Mouse (Mus musculus): ENCODE measurements around the gene Gm17174.
"Not testable (repeated sequence)": the region's sequence is repeated elsewhere in the genome, so short reads cannot be mapped to it uniquely, and the experiment has no call there.

Gene Gm17174

GRCm38 (mm10) chr14:51592039-51592438 is at the start of gene Gm17174:
Gene Gm17174, minus strand, starts transcription at chr14:51592139.
- DNase-seq (ENCODE audit: low read depth, low spot score) = not testable (repeated sequence)

DNA sequence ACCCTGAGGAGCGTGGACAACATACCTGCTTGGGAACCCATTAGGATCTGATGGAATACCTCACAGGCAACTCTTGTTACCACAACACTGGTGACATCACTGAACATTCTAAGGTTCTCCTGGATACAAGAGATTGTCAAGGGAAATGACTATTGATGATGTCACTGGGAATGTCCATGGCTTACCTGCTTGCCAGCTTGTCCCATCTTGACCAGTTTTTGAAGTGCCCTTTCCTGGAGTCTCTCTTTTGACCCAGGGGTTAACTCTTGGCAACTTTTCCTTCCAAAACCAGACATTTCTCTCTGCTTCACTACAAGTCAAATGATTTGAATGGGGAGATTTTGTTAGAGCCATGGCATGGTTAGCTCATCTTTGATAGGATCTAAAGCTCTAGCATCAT is 43.6 kb upstream of the Gm17174 start, which contains the start of gene Gm4181:
Gene Gm4181 (minus strand): TSS at position 101 of the 400 bp plus-strand sequence.
- not testable (repeated sequence) for DNase-seq (ENCODE audit: low read depth, low spot score)

GRCm38 (mm10) chr14:51632426-51632825 is 40.5 kb upstream of the Gm17174 start:
- DNase-seq (ENCODE audit: low read depth, low spot score) = not testable (repeated sequence)

DNA sequence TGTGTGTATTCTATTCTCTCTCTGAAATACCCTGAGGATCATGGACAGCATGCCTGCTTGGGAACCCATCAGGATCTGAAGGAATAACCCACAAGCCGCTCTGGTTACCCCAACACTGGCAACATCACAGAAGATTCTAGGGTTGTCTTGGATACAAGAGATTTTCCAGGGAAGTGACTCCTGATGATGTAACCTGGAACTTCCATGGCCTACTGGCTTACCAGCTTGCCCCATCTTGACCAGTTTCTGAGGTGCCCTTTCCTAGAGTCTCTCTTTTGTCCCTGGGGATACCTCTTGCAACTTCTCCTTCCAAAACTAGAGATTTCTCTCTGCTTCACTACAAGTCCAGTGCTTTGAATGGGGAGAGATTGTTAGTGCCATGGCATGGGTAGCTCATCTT is 19.3 kb upstream of the Gm17174 start, which contains the start of gene Gm17078:
Gene Gm17078 (minus strand): TSS at position 101 of the 400 bp plus-strand sequence.
- no peak for DNase-seq (ENCODE audit: low read depth, low spot score)

DNA sequence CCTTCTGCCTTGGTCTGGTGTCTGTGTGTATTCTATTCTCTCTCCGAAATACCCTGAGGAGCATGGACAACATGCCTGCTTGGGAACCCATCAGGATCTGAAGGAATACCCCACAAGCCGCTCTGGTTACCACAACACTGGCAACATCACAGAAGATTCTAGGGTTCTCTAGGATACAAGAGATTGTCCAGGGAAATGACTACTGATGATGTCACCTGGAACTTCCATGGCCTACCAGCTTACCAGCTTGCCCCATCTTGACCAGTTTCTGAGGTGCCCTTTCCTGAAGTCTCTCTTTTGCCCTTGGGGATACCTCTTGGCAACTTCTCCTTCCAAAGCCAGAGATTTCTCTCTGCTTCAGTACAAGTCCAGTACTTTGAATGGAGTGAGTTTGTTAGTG is 18.0 kb downstream of the Gm17174 start, which contains the start of gene Gm17175:
Gene Gm17175 (minus strand): TSS at position 101 of the 400 bp plus-strand sequence.
- not testable (repeated sequence) for DNase-seq (ENCODE audit: low read depth, low spot score)

DNA sequence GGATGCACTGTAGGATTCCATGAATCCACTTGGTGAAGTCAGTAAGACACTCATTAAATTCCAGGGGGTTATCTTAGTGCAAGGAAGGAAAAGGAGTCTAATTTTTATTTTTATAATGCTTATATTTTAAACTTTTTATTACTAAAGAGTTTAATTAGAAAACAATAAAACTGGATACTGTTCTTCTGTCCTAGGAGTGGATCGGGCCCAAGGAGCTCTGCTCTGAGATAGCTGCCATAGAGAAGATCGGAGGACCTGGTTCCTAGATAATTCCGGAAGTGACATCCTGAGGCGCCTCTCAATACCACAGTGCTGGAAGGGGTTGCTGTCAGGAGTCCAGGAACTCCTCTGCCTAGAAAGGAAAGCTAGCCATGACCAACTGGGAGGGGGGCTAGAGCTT is 39.4 kb downstream of the Gm17174 start, which contains the start of gene Gm5622:
Gene Gm5622 (plus strand): TSS at position 301 of the 400 bp plus-strand sequence.
- DNase-seq (ENCODE audit: low read depth, low spot score) = no peak
